Mouse (Mus musculus): ENCODE results near the gene Scgb1b19. TPM values are rescaled to one million over a fixed set of nuclear protein-coding genes. Genes with fewer than 3 reads are reported as not detected.

Scgb1b19 gene
- polyA plus RNA-seq (2017; shearing (Covaris generic)): not detected

GRCm38 (mm10) chr7:33286991-33287390 lies at the start of gene Scgb1b19:
Gene Scgb1b19, plus strand, starts transcription at chr7:33287291.

GRCm38 (mm10) chr7:33280238-33280637 lies 6.9 kb upstream of the Scgb1b19 start, which contains the start of gene Scgb2b19:
Gene Scgb2b19, minus strand, starts transcription at chr7:33280338.

Other genes with a start within 250 kb of the Scgb1b19 start
- gene Scgb2b17, start 230.7 kb upstream of the Scgb1b19 start, polyA plus RNA-seq (2017; shearing (Covaris generic)): not detected
- not detected for gene Scgb1b17, start 223.8 kb upstream of the Scgb1b19 start, polyA plus RNA-seq (2017; shearing (Covaris generic))
- not detected for gene Scgb2b18, start 113.4 kb upstream of the Scgb1b19 start, polyA plus RNA-seq (2017; shearing (Covaris generic))
- not detected for gene Scgb1b18, start 101.7 kb upstream of the Scgb1b19 start, polyA plus RNA-seq (2017; shearing (Covaris generic))
- not detected for gene Scgb2b19, start 7.0 kb upstream of the Scgb1b19 start, polyA plus RNA-seq (2017; shearing (Covaris generic))
- gene Scgb2b20, start 79.0 kb downstream of the Scgb1b19 start, polyA plus RNA-seq (2017; shearing (Covaris generic)): not detected
- gene Scgb1b20, start 85.9 kb downstream of the Scgb1b19 start, polyA plus RNA-seq (2017; shearing (Covaris generic)): not detected
- not detected for gene Scgb2b21, start 233.2 kb downstream of the Scgb1b19 start, polyA plus RNA-seq (2017; shearing (Covaris generic))

Measured in effector memory CD4-positive, alpha-beta T cell, adult 7 months (primary cell).